Comparison of ENCODE assay signal across 9 mouse cellular contexts in the genomic region with DNA sequence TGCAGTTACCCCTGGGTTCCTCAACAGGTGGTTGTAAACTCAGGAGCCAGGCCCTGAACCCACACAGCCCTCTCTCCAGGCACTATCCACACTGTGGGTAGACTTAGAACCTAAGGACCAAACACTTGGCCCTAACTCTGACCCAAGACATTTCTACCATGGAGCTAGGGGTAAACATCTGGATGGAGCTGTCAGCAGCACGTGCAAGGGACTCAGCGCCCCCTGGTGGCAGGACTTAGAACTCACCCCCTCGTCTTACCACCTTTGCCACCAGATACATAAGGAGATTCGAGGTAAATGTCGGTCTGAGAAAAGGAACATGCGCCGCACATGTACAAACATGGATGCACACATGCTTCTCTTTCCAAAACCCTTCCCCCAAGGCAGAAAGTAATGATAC. TPM values are rescaled to one million over a fixed set of nuclear protein-coding genes. Genes with fewer than 3 reads are reported as not detected.
DNase-seq lines count a peak whose midpoint lies in the region; ATAC-seq and TF ChIP-seq lines count a peak whose summit lies in the region.
"Had no signal": no experiment of that assay in that cellular context is flagged by ENCODE, and none has a peak within 500 bp of the region (broad histone marks: within the 10 kb centered on the region; RNA-seq: fewer than 3 reads in every experiment).

No protein-coding gene starts in this region.

- ATAC-seq in limb, embryonic 14.5 days (ENCODE audit: low FRiP score, low read depth), result no peak

- no peak overlapping the region for H3K9ac ChIP-seq in limb, embryonic 14.5 days (ENCODE audit: low read depth, low read length, severe bottlenecking)
- H3K9ac ChIP-seq: lung, embryonic 15.5 days had no signal

- H3K9me3 ChIP-seq in limb, embryonic 14.5 days (ENCODE audit: control insufficient read depth, low read length), result no peaks in the 10 kb centered on the region; the same call in 1 of the 2 replicates
- H3K9me3 ChIP-seq: lung, embryonic 15.5 days had no signal

- no peak overlapping the region for H3K27ac ChIP-seq in limb, embryonic 14.5 days (replicated peaks; ENCODE audit: low read depth, low read length)
- H3K27ac ChIP-seq: lung, embryonic 15.5 days had no signal

- no peaks in the 10 kb centered on the region for H3K36me3 ChIP-seq in limb, embryonic 14.5 days (ENCODE audit: control insufficient read depth, insufficient read depth, low read length)
- H3K36me3 ChIP-seq: lung, embryonic 15.5 days had no signal

- no peak overlapping the region for H3K4me3 ChIP-seq in limb, embryonic 14.5 days (replicated peaks; ENCODE audit: low read length)
- H3K4me3 ChIP-seq: lung, embryonic 15.5 days had no signal

- H3K4me2 ChIP-seq in limb, embryonic 14.5 days (replicated peaks; ENCODE audit: low read depth, low read length, severe bottlenecking), result no peak overlapping the region
- H3K4me2 ChIP-seq: lung, embryonic 15.5 days had no signal

- intact Hi-C loops in gastrocnemius, postnatal 36 days (cut with DNase I), result loop anchor here (2.0 to 5.0 kb wide), 2 partner anchors 287 to 391 kb away; no protein-coding TSS in a partner anchor

- peak; percentile 35 for DNase-seq in gastrocnemius, adult 18-20 months (ENCODE audit: low spot score)
- DNase-seq in gastrocnemius, postnatal 25 days, result no peak
- DNase-seq in CD4-positive helper T cell, adult 2 months (ENCODE audit: low read depth, low spot score), result peak; percentile 55
- peak; percentile 81 for DNase-seq in adrenal gland, postnatal 25 days
- DNase-seq in gastrocnemius, postnatal 36 days, result peak; percentile 29 to 32
- DNase-seq in limb, embryonic 14.5 days (ENCODE audit: low spot score), result peak; percentile 32
- DNase-seq in right cerebral cortex, adult 2 months (ENCODE audit: low spot score in 2 of 2), result peak; percentile 27 to 29
- peak; percentile 37 to 72 for DNase-seq in urinary bladder, postnatal 4 days (ENCODE audit: low spot score in 2 of 2)

- peaks cover 44% of the 10 kb centered on the region for H3K27me3 ChIP-seq in limb, embryonic 14.5 days (ENCODE audit: control insufficient read depth, insufficient read depth, low read length)

- TF ChIP-seq POLR2A in limb, embryonic 14.5 days (IDR thresholded peaks at IDR 0.05; ENCODE audit: borderline replicate concordance, extremely low read depth, insufficient read depth, insufficient read length), result no peak

- peaks cover 7% of the 10 kb centered on the region for H3K4me1 ChIP-seq in limb, embryonic 14.5 days (ENCODE audit: control insufficient read depth, insufficient read depth, low read length)

- 38% methylated on average over 7 of the region's 7 CpGs for WGBS in limb, embryonic 14.5 days

RNA-seq across cellular contexts. Expression of gene Kcnk18, which starts 20.9 kb away (rescaled TPM):
- not detected for total RNA-seq in gastrocnemius, adult 18-20 months (2021)
- total RNA-seq in gastrocnemius, postnatal 25 days (2021), result not detected
- total RNA-seq in adrenal gland, postnatal 25 days (2021), result not detected in 2 replicates
- not detected for total RNA-seq in gastrocnemius, postnatal 36 days (2021)
- polyA plus RNA-seq in limb, embryonic 14.5 days (2012; rRNA removed), result not detected in 2 replicates
- polyA plus RNA-seq in limb, embryonic 14.5 days (2014; fragmentation: Nextera tagmentation; extraction: Ambion mirVana), result not detected in 2 replicates
- polyA plus RNA-seq: lung, embryonic 15.5 days had no signal

RNA-seq across cellular contexts. Expression of gene Vax1, which starts 28.3 kb away (rescaled TPM):
- not detected for total RNA-seq in gastrocnemius, adult 18-20 months (2021)
- not detected for total RNA-seq in gastrocnemius, postnatal 25 days (2021)
- not detected in 2 replicates for total RNA-seq in adrenal gland, postnatal 25 days (2021)
- total RNA-seq in gastrocnemius, postnatal 36 days (2021), result not detected
- 0.11 and 0.32 TPM in 2 replicates for polyA plus RNA-seq in limb, embryonic 14.5 days (2012; rRNA removed)
- 0.18 TPM in 1 of 2 replicates, not detected in the other for polyA plus RNA-seq in limb, embryonic 14.5 days (2014; fragmentation: Nextera tagmentation; extraction: Ambion mirVana)
- polyA plus RNA-seq: lung, embryonic 15.5 days had no signal
